Comparison of ENCODE assay signal across 8 mouse cellular contexts in genomic region chr7:141562852-141563427, GRCm38 (mm10). TPM values are rescaled to one million over a fixed set of nuclear protein-coding genes. Genes with fewer than 3 reads are reported as not detected.
A peak's percentile ranks its signal among the peaks of the same experiment; 100 is the strongest.
DNase-seq lines count a peak whose midpoint lies in the region; ATAC-seq and TF ChIP-seq lines count a peak whose summit lies in the region.

No protein-coding gene starts in this region.

- H3K4me1 ChIP-seq in embryonic facial prominence, embryonic 14.5 days (ENCODE audit: control insufficient read depth, insufficient read depth, low read length): peaks cover 25% of the 10 kb centered on the region
- H3K4me1 ChIP-seq in heart, embryonic 10.5 days: peaks cover 53% of the 10 kb centered on the region
- H3K4me1 ChIP-seq in liver, adult 2 months (ENCODE audit: control insufficient read depth, insufficient read depth, low read length): peaks cover 35% of the 10 kb centered on the region
- H3K4me1 ChIP-seq in neural tube, embryonic 12.5 days: peaks cover 27% of the 10 kb centered on the region

- TF ChIP-seq CTCF in liver, adult 2 months (IDR thresholded peaks at IDR 0.05; ENCODE audit: low read depth, low read length): no peak

- no peaks in the 10 kb centered on the region for H3K27me3 ChIP-seq in embryonic facial prominence, embryonic 14.5 days (replicated peaks; ENCODE audit: control insufficient read depth, insufficient read depth, low read length)
- H3K27me3 ChIP-seq in heart, embryonic 10.5 days (ENCODE audit: insufficient read depth, poor library complexity, severe bottlenecking): no peaks in the 10 kb centered on the region
- H3K27me3 ChIP-seq in liver, adult 2 months (ENCODE audit: control insufficient read depth, insufficient read depth, low read length): no peaks in the 10 kb centered on the region
- H3K27me3 ChIP-seq in neural tube, embryonic 12.5 days (replicated peaks): no peaks in the 10 kb centered on the region; the same call in 1 of the 2 replicates

- peak overlapping the region; percentile 94 for H3K9ac ChIP-seq in embryonic facial prominence, embryonic 14.5 days (ENCODE audit: low read depth, low read length)
- H3K9ac ChIP-seq in liver, adult 2 months (ENCODE audit: low read depth, low read length): peak overlapping the region; percentile 99
- peak overlapping the region; percentile 95 for H3K9ac ChIP-seq in neural tube, embryonic 12.5 days

- peak overlapping the region; percentile 94 for H3K4me2 ChIP-seq in embryonic facial prominence, embryonic 14.5 days (ENCODE audit: low read depth, low read length)
- peak overlapping the region; percentile 81 for H3K4me2 ChIP-seq in neural tube, embryonic 12.5 days (replicated peaks)

- H3K27ac ChIP-seq in embryonic facial prominence, embryonic 14.5 days (replicated peaks; ENCODE audit: low read depth, low read length): peak overlapping the region; percentile 81
- peak overlapping the region; percentile 92 for H3K27ac ChIP-seq in heart, embryonic 10.5 days
- H3K27ac ChIP-seq in liver, adult 2 months (replicated peaks; ENCODE audit: insufficient read depth, low read depth, low read length): peak overlapping the region; percentile 73
- H3K27ac ChIP-seq in neural tube, embryonic 12.5 days: no peak overlapping the region

- peak; percentile 24 for ATAC-seq in embryonic facial prominence, embryonic 14.5 days (ENCODE audit: low read depth)
- ATAC-seq in neural tube, embryonic 12.5 days (ENCODE audit: low FRiP score, low read depth): peak; percentile 48

- H3K36me3 ChIP-seq in embryonic facial prominence, embryonic 14.5 days (ENCODE audit: control insufficient read depth, insufficient read depth, low read length): no peaks in the 10 kb centered on the region
- 0 out of 2 replicates have a peak, but pooled peaks cover 3% of the 10 kb centered on the region for H3K36me3 ChIP-seq in heart, embryonic 10.5 days
- no peaks in the 10 kb centered on the region for H3K36me3 ChIP-seq in liver, adult 2 months (ENCODE audit: control insufficient read depth, insufficient read depth, low read length)
- no peaks in the 10 kb centered on the region; the same call in 1 of the 2 replicates for H3K36me3 ChIP-seq in neural tube, embryonic 12.5 days

- H3K79me2 ChIP-seq in liver, adult 2 months (ENCODE audit: control insufficient read depth, insufficient read depth, low read length): peaks cover 36% of the 10 kb centered on the region

- H3K4me3 ChIP-seq in embryonic facial prominence, embryonic 14.5 days (ENCODE audit: low read depth, low read length): peak overlapping the region; percentile 99
- H3K4me3 ChIP-seq in heart, embryonic 10.5 days: peak overlapping the region; percentile 93
- H3K4me3 ChIP-seq in liver, adult 2 months (ENCODE audit: insufficient read depth, low read depth, low read length): peak overlapping the region; percentile 96
- peak overlapping the region; percentile 99 for H3K4me3 ChIP-seq in neural tube, embryonic 12.5 days

- TF ChIP-seq POLR2A in liver, adult 2 months (IDR thresholded peaks at IDR 0.05; ENCODE audit: extremely low read depth, insufficient read depth, low read length): no peak

- DNase-seq in CD4-positive helper T cell, adult 2 months (ENCODE audit: low read depth, low spot score): peak; percentile 73
- peak; percentile 72 for DNase-seq in adrenal gland, postnatal 14 days
- DNase-seq in embryonic facial prominence, embryonic 14.5 days (ENCODE audit: low spot score): peak; percentile 76
- DNase-seq in heart, embryonic 10.5 days (ENCODE audit: low spot score): no peak
- DNase-seq in kidney, adult 9 months: peak; percentile 85
- DNase-seq in liver, adult 2 months (ENCODE audit: extremely low read depth, low read depth, low spot score): peak; percentile 79
- peak; percentile 51 for DNase-seq in thymus, postnatal 0 days (ENCODE audit: low spot score)

- 0% methylated on average over 20 of the region's 21 CpGs for WGBS in embryonic facial prominence, embryonic 14.5 days
- 1% methylated on average over 21 of the region's 21 CpGs for WGBS in heart, embryonic 10.5 days
- under 1% methylated on average over 21 of the region's 21 CpGs for WGBS in liver, adult 2 months
- under 1% methylated on average over 21 of the region's 21 CpGs for WGBS in neural tube, embryonic 12.5 days

- H3K9me3 ChIP-seq in embryonic facial prominence, embryonic 14.5 days (ENCODE audit: control insufficient read depth, low read length): no peaks in the 10 kb centered on the region
- no peaks in the 10 kb centered on the region for H3K9me3 ChIP-seq in heart, embryonic 10.5 days
- no peaks in the 10 kb centered on the region for H3K9me3 ChIP-seq in neural tube, embryonic 12.5 days

RNA-seq across cellular contexts. Expression of gene Ap2a2, which starts 1.0 kb away (rescaled TPM):
- 61.0 and 64.0 TPM in 2 replicates for total RNA-seq in adrenal gland, postnatal 14 days (2021)
- polyA plus RNA-seq in embryonic facial prominence, embryonic 14.5 days (2014; fragmentation: Nextera tagmentation; extraction: Ambion mirVana): 68.0 and 73.8 TPM in 2 replicates
- polyA plus RNA-seq in heart, embryonic 10.5 days (2016; fragmentation: Nextera tagmentation; extraction: Ambion mirVana): 79.5 and 79.9 TPM in 2 replicates
- 42.2 and 54.0 TPM in 2 replicates for total RNA-seq in liver, adult 2 months (2014; rRNA removed)
- polyA plus RNA-seq in liver, adult 2 months (2012; rRNA removed): 37.9 and 38.1 TPM in 2 replicates
- 111 and 117 TPM in 2 replicates for polyA plus RNA-seq in neural tube, embryonic 12.5 days (2016; fragmentation: Nextera tagmentation; extraction: Ambion mirVana)
- 39.4 and 40.1 TPM in 2 replicates for polyA plus RNA-seq in thymus, postnatal 0 days (2015; fragmentation: Nextera tagmentation; extraction: Ambion mirVana)

RNA-seq across cellular contexts. Expression of gene Chid1, which starts 23.3 kb away (rescaled TPM):
- total RNA-seq in adrenal gland, postnatal 14 days (2021): 46.5 and 49.7 TPM in 2 replicates
- polyA plus RNA-seq in embryonic facial prominence, embryonic 14.5 days (2014; fragmentation: Nextera tagmentation; extraction: Ambion mirVana): 47.4 and 47.9 TPM in 2 replicates
- polyA plus RNA-seq in heart, embryonic 10.5 days (2016; fragmentation: Nextera tagmentation; extraction: Ambion mirVana): 40.5 and 45.3 TPM in 2 replicates
- total RNA-seq in liver, adult 2 months (2014; rRNA removed): 24.2 and 30.6 TPM in 2 replicates
- 32.6 and 45.1 TPM in 2 replicates for polyA plus RNA-seq in liver, adult 2 months (2012; rRNA removed)
- 31.7 and 33.7 TPM in 2 replicates for polyA plus RNA-seq in neural tube, embryonic 12.5 days (2016; fragmentation: Nextera tagmentation; extraction: Ambion mirVana)
- 20.3 and 25.4 TPM in 2 replicates for polyA plus RNA-seq in thymus, postnatal 0 days (2015; fragmentation: Nextera tagmentation; extraction: Ambion mirVana)
